Mouse (Mus musculus): ENCODE data around the gene Cfap73.

DNA sequence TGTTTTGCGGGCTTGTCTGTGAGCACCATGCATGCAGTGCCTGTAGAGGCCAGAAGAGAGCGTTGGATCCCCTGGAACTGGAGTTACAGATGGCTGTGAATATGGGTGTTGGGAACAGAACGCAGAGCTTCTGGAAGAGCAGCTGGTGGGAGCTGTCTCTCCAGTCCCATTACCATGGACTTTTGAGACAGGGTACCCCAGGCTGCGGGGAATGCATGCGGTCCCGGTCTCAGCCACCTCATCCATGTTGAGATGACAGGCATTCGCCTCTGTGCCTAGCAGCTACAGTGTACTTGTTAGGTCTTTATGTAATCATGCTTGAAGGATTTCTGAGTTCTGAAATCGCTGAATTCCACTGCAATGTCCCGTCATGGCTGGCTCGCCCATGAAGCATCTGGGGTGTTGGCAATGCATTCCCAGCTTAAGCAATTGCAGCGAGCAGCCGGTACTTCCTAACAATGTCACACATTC lies 22.3 kb upstream of the Cfap73 start:
- no peak for TF ChIP-seq CTCF (IDR thresholded peaks at IDR 0.05; ENCODE audit: low read depth)
- no peak for TF ChIP-seq EP300 (IDR thresholded peaks at IDR 0.05; ENCODE audit: low read depth)
